Mouse (Mus musculus): ENCODE results near the gene Dop1b.

DNA sequence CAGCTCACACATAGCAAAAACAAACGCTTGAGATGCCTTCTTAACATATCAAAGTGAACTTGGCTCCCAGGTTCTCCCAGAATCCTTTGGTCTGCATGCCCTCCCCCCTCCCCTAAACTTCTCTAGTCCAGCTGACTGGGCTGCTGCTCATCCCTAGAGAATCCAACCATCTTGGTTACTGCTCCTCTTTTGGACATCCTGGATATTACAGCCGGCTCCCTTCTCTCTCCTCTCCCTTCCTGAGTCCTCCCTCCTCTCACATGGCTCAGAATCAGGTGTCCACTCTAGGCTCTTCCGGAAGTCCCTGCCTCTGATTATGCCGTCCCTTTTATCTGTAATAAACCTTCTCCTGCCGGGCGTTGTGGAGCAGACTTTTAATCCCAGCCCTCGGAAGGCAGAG is 105.2 kb downstream of the Dop1b start:
- TF ChIP-seq POLR2A (IDR thresholded peaks at IDR 0.05; ENCODE audit: insufficient read depth, low read length): no peak
- TF ChIP-seq CTCF (IDR thresholded peaks at IDR 0.05; ENCODE audit: low read depth, low read length): no peak

Data from ES-Bruce4 (cell line).